Mouse (Mus musculus) heart, embryonic 14.5 days (tissue): ENCODE data around the gene Patj. TPM values are rescaled to one million over a fixed set of nuclear protein-coding genes. Genes with fewer than 3 reads are reported as not detected.

Experiments used
- ATAC-seq: fragments of 200-750 bp; cut with Nextera tagmentation; 2 replicates; pipeline ENCODE4 v1.8.0; 2017; ENCODE audit warnings: low read depth, moderate TSS enrichment; ENCODE audit not compliant: insufficient number of reproducible peaks, insufficient read depth, low FRiP score
- H3K27ac ChIP-seq, 2 experiments: fragments of 200-500 bp in 1 of 2; fragments of 300-500 bp in 1 of 2; sonication (generic) in 1 of 2; replicated peaks in 1 of 2; 2 replicates each; pipeline ENCODE4 v1.5.1; 2012 to 2014; ENCODE audit warnings: low read depth in 2 of 2, low read length in 2 of 2, control low read depth in 1 of 2, mild to moderate bottlenecking in 1 of 2, mixed read lengths in 1 of 2; ENCODE audit not compliant: control insufficient read depth in 1 of 2, insufficient read depth in 1 of 2
- H3K27me3 ChIP-seq: fragments of 300-500 bp; sonication (generic); 2 replicates; pipeline ENCODE4 v1.6.1; 2014; ENCODE audit warnings: mild to moderate bottlenecking, low read length, control low read depth; ENCODE audit not compliant: control insufficient read depth, insufficient read depth
- H3K36me3 ChIP-seq: fragments of 300-500 bp; sonication (generic); 2 replicates; pipeline ENCODE4 v1.6.1; 2014; ENCODE audit warnings: mild to moderate bottlenecking, control low read depth, low read length, mixed read lengths; ENCODE audit not compliant: control insufficient read depth, insufficient read depth
- H3K4me1 ChIP-seq, 2 experiments: fragments of 200-500 bp in 1 of 2; fragments of 300-500 bp in 1 of 2; sonication (generic) in 1 of 2; 2 replicates each; pipeline ENCODE4 v1.6.1; 2012 to 2014; ENCODE audit warnings: low read length in 2 of 2, control low read depth in 1 of 2, mixed read lengths in 1 of 2; ENCODE audit not compliant: control insufficient read depth in 2 of 2, insufficient read depth in 2 of 2
- H3K4me2 ChIP-seq: fragments of 300-500 bp; sonication (generic); 2 replicates; pipeline ENCODE4 v1.6.1; 2014; ENCODE audit warnings: mild to moderate bottlenecking, low read length
- H3K4me3 ChIP-seq, 2 experiments: fragments of 200-500 bp in 1 of 2; fragments of 300-500 bp in 1 of 2; sonication (generic) in 1 of 2; 2 replicates each; pipeline ENCODE4 v1.5.1; 2012 to 2014; ENCODE audit warnings: low read length in 2 of 2, mild to moderate bottlenecking in 2 of 2, control low read depth in 1 of 2, low read depth in 1 of 2, moderate library complexity in 1 of 2; ENCODE audit not compliant: control insufficient read depth in 1 of 2, insufficient read depth in 1 of 2
- H3K9ac ChIP-seq: fragments of 300-500 bp; sonication (generic); 2 replicates; pipeline ENCODE4 v1.6.1; 2014; ENCODE audit warnings: mild to moderate bottlenecking, low read length
- H3K9me3 ChIP-seq: fragments of 300-500 bp; sonication (generic); 2 replicates; pipeline ENCODE4 v1.6.1; 2016; ENCODE audit warnings: low read length, control low read depth; ENCODE audit not compliant: control insufficient read depth
- WGBS: fragments of 180-500 bp; shearing (Covaris S2); extraction: QIAGEN DNeasy Blood & Tissue Kit; methylation state at CpG from one replicate; pipeline ENCODE4 v1.1.7; 2014; 5-methylcytosine and 5-hydroxymethylcytosine counted together
- polyA plus RNA-seq: library from polyadenylated mRNA; unstranded; fragments of >200 nt; fragmentation: Nextera tagmentation; extraction: Ambion mirVana; gene quantifications from 2 replicates; pipeline ENCODE4 v1.2.1, GENCODE M21; 2014

Patj gene
- polyA plus RNA-seq, 1 experiment from 2014 or later, result 11.2 TPM

DNA sequence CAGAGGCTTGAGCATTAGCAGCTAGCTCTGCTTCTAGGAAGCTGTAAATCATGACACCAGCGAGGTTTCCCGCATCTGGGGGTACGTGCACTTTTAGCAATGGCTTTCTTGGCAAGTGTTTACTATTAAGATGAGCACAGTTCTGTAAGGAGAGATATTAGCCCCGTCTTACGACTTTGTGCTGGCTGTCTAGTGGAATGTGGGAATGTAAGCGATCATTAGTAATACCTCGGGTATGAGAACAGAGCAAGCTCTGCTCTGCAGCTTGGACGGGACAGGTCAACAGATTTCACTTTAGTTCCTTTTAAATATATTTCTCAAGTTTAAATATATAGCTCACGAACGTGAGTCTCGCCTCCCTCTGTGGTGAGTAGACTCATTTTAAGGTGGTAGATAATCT, 54.7 kb downstream of the Patj start:
- H3K9ac ChIP-seq, result no peak overlapping the region
- H3K4me3 ChIP-seq, result no peak overlapping the region
- no peak overlapping the region for H3K4me2 ChIP-seq
- no peak for ATAC-seq
- H3K27ac ChIP-seq, result peak overlapping the region in 1 of 2 experiments; percentile 28; a peak in 1 of 4 replicates
- 80% methylated on average over 11 of the region's 11 CpGs for WGBS
- no peaks in the 10 kb centered on the region for H3K9me3 ChIP-seq
- H3K4me1 ChIP-seq, result peaks cover 6 to 11% of the 10 kb centered on the region in 2 experiments; a peak in 3 of 4 replicates
- H3K27me3 ChIP-seq, result no peaks in the 10 kb centered on the region
- H3K36me3 ChIP-seq, result no peaks in the 10 kb centered on the region

DNA sequence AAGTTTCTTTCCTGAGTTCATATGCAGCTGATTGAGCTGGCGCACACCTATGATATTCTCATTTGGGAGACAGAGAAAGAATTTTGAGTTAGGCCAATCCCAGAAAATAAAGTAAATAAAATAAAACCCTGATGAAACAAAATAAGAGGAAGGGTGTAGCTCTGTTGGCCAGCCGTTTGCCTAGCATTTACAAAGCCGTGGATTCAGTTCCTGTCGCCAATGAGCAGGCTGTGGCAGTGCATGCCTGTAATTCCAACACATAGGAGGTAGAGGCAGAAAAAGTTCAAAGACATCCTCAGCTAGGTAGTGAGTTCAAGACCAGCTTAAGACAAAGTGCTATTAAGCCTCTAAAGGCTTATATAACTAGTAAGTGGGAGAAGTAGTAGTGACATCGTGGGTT, 55.2 kb downstream of the Patj start:
- Histone ChIP-seq H3K9ac (no peak overlapping the region), H3K36me3 (no peaks in the 10 kb centered on the region), H3K4me3 (no peak overlapping the region), H3K27ac (no peak overlapping the region), H3K9me3 (no peaks in the 10 kb centered on the region), H3K4me2 (no peak overlapping the region), H3K27me3 (no peaks in the 10 kb centered on the region), H3K4me1 (peaks cover 6 to 11% of the 10 kb centered on the region in 2 experiments; a peak in 3 of 4 replicates)
- ATAC-seq, result no peak
- WGBS, result 78% methylated on average over 5 of the region's 5 CpGs

DNA sequence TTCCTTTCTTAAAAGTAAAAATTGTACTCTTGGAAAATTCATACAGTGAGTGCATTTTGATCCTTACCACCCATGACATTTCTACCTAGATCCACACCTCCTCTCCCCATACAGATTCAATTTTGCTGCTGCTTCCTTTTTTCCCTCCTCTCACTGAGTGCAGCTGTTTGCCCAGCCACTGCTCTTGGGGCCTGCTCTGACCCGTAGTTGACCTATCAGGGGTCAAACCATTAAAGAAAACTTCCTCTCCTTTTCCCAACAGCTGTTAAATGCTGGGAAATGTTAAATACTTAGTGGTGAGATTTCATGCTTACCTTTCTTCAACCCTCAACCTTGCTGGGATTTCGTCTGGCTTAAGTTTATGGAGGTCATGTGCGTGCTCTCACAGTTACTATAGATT, 55.7 kb downstream of the Patj start:
- H3K4me3 ChIP-seq, result no peak overlapping the region
- H3K4me2 ChIP-seq, result no peak overlapping the region
- no peaks in the 10 kb centered on the region for H3K9me3 ChIP-seq
- H3K36me3 ChIP-seq, result no peaks in the 10 kb centered on the region
- no peak overlapping the region for H3K27ac ChIP-seq
- H3K27me3 ChIP-seq, result no peaks in the 10 kb centered on the region
- H3K4me1 ChIP-seq, result peaks cover 6 to 11% of the 10 kb centered on the region in 2 experiments; a peak in 3 of 4 replicates
- 76% methylated on average over 3 of the region's 3 CpGs for WGBS
- H3K9ac ChIP-seq, result no peak overlapping the region
- no peak for ATAC-seq

DNA sequence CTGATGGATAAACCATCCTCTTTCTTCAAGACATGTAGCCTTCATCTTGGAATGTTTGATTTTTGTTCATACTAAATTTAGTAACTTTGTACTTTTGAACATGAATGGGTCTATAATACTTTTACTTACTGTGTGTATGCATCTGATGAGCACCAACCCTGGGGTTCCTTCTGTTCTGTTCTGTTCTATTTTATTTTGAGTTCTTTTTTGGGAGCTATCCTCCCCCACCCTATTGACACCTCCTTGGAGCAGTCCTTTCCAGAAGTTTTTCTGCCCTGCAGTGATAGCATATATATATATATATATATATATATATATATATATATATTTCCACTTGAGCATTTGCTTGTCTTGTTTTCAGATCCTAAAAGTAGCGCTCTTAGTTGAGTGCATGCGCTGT, 57.1 kb downstream of the Patj start:
- no peaks in the 10 kb centered on the region for H3K9me3 ChIP-seq
- no peak overlapping the region for H3K4me2 ChIP-seq
- no peak overlapping the region for H3K27ac ChIP-seq
- H3K36me3 ChIP-seq, result no peaks in the 10 kb centered on the region
- ATAC-seq, result no peak
- H3K4me3 ChIP-seq, result no peak overlapping the region
- H3K27me3 ChIP-seq, result no peaks in the 10 kb centered on the region
- 91% methylated on average over 2 of the region's 2 CpGs for WGBS
- no peak overlapping the region for H3K9ac ChIP-seq
- peaks cover 6 to 11% of the 10 kb centered on the region in 2 experiments; a peak in 3 of 4 replicates for H3K4me1 ChIP-seq

DNA sequence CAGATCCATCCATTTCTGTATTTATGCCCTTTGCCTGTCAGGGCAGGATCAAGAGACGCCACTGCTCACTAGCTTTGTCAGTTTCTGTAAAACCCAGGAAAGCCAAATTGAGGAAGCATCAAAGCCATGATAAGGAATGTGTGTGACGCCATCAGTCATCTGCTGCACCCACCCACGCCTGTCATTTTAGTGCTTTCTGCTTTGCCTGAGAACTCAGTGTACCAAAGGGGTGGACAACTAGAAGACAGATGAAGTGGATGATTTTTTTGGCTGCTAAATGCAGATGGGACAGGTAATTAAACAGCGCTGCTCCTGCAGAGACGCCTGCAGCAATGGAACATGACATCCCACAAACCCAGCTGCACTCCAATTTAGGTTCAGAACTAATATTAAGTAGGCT, 57.6 kb downstream of the Patj start:
- Histone ChIP-seq H3K27ac (no peak overlapping the region), H3K27me3 (no peaks in the 10 kb centered on the region), H3K4me3 (no peak overlapping the region), H3K36me3 (no peaks in the 10 kb centered on the region), H3K4me2 (no peak overlapping the region), H3K9me3 (no peaks in the 10 kb centered on the region), H3K9ac (no peak overlapping the region), H3K4me1 (peaks cover 6 to 11% of the 10 kb centered on the region in 2 experiments; a peak in 3 of 4 replicates)
- 70% methylated on average over 5 of the region's 5 CpGs for WGBS
- ATAC-seq, result no peak

DNA sequence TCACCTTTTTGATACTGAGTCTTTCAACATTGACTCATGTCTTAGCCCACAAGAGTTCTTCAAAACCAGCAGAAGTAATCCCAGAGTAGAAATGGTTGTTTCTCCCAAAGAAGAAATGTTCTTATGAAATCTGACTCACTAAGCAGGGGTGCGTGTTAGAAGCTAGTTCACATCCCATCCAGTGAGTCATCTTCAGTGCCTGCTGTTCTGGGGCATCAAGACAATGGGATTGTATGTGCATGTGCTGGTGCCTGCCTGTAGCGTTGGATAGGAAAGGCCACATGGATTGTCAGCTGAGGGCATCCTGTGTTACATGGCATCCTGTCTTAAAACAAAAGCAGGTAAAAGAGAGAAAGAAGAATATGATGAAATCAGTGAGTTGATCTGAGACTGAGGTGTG, 59.8 kb downstream of the Patj start:
- Histone ChIP-seq H3K36me3 (no peaks in the 10 kb centered on the region), H3K4me3 (no peak overlapping the region), H3K27me3 (no peaks in the 10 kb centered on the region), H3K4me2 (no peak overlapping the region), H3K9ac (no peak overlapping the region), H3K9me3 (no peaks in the 10 kb centered on the region), H3K27ac (no peak overlapping the region), H3K4me1 (peaks cover 4 to 5% of the 10 kb centered on the region in 2 experiments; a peak in 3 of 4 replicates)
- WGBS, result 81% methylated on average over 2 of the region's 2 CpGs
- no peak for ATAC-seq

DNA sequence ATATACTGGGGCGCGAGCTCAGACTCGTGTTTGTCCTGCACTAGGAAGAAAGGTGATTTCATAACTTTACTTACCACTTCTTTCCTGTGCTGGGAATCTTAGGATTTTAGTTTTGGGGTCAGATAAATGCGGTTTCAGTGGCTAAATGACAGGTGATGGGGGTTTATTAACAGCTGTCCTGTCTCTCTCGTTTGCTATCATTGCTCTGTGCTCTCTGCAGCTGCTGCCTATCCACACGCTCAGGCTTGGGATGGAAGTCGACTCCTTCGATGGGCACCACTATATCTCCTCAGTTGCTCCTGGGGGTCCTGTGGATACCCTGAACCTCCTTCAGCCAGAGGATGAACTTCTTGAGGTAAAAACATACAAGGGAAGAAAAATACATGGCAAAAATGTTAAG, 60.3 kb downstream of the Patj start:
- Histone ChIP-seq H3K27me3 (no peaks in the 10 kb centered on the region), H3K27ac (no peak overlapping the region), H3K4me2 (no peak overlapping the region), H3K4me3 (no peak overlapping the region), H3K9me3 (no peaks in the 10 kb centered on the region), H3K36me3 (no peaks in the 10 kb centered on the region), H3K9ac (no peak overlapping the region), H3K4me1 (peaks cover 4 to 5% of the 10 kb centered on the region in 2 experiments; a peak in 3 of 4 replicates)
- no peak for ATAC-seq
- 87% methylated on average over 8 of the region's 8 CpGs for WGBS

DNA sequence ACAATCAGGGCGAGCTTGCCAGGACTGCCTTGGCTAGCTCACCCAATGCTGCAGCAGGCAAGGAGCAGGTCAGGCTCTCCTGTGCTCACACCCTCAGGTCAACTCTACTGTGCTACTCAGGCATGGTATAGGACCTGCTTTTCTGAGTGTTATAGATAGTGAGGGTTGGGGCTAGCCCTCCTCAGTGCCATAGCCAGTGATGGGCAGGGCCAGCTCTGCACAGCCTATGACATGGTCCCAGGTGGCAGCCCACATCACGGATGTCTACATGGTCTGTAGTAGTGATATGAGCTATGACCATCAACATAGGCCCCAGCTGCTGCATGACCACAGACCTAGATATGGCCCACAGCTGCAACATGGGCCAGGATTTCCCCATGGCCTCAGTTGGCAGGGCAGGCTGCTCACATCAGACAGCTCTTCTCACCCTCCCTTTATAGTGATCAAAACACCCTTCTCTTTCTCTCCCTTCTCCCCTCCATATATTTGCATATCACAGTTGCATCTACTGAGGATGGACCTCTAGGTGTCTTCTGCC, 66.3 kb downstream of the Patj start:
- no peaks in the 10 kb centered on the region for H3K4me1 ChIP-seq
- no peak overlapping the region for H3K9ac ChIP-seq
- no peaks in the 10 kb centered on the region for H3K9me3 ChIP-seq
- 92% methylated on average over 2 of the region's 2 CpGs for WGBS
- peaks cover 5% of the 10 kb centered on the region; the same call in 1 of the 2 replicates for H3K36me3 ChIP-seq
- H3K4me3 ChIP-seq, result no peak overlapping the region
- no peaks in the 10 kb centered on the region for H3K27me3 ChIP-seq
- H3K27ac ChIP-seq, result no peak overlapping the region
- H3K4me2 ChIP-seq, result no peak overlapping the region
- no peak for ATAC-seq
